Mouse (Mus musculus) kidney, postnatal 0 days (tissue): ENCODE measurements around the gene Satb2. TPM values are rescaled to one million over a fixed set of nuclear protein-coding genes. Genes with fewer than 3 reads are reported as not detected.

ENCODE experiments used
- ATAC-seq: fragments of 200-750 bp; cut with Nextera tagmentation; replicated peaks from 2 replicates; pipeline ENCODE4 v1.8.0; 2017; ENCODE audit warnings: low read depth, moderate number of reproducible peaks, moderate TSS enrichment, moderate library complexity; ENCODE audit not compliant: low FRiP score
- DNase-seq: peaks from one replicate; pipeline ENCODE4 v3.0.0-alpha.2; 2016; ENCODE audit warnings: low spot score
- H3K27ac ChIP-seq: fragments of 300-500 bp; sonication (generic); 2 replicates; pipeline ENCODE4 v1.5.1; 2014; ENCODE audit warnings: mild to moderate bottlenecking
- H3K27me3 ChIP-seq: fragments of 300-500 bp; sonication (generic); 2 replicates; pipeline ENCODE4 v1.6.1; 2014; ENCODE audit warnings: low read length, mixed read lengths; ENCODE audit not compliant: insufficient read depth
- H3K36me3 ChIP-seq: fragments of 300-500 bp; sonication (generic); 2 replicates; pipeline ENCODE4 v1.6.1; 2014; ENCODE audit warnings: low read length, mixed read lengths; ENCODE audit not compliant: insufficient read depth
- H3K4me1 ChIP-seq: fragments of 300-500 bp; sonication (generic); replicated peaks from 2 replicates; pipeline ENCODE4 v1.6.1; 2014; ENCODE audit warnings: antibody characterized with exemption, low read length, mixed read lengths; ENCODE audit not compliant: insufficient read depth
- H3K4me2 ChIP-seq: fragments of 300-500 bp; sonication (generic); 2 replicates; pipeline ENCODE4 v1.6.1; 2014; ENCODE audit warnings: mild to moderate bottlenecking, low read length, moderate library complexity, mixed read lengths
- H3K4me3 ChIP-seq: fragments of 300-500 bp; sonication (generic); replicated peaks from 2 replicates; pipeline ENCODE4 v1.5.1; 2014; ENCODE audit warnings: low read depth, low read length
- H3K9ac ChIP-seq: fragments of 300-500 bp; sonication (generic); 2 replicates; pipeline ENCODE4 v1.6.1; 2014; ENCODE audit warnings: low read depth, low read length
- H3K9me3 ChIP-seq: fragments of 300-500 bp; sonication (generic); replicated peaks from 2 replicates; pipeline ENCODE4 v1.6.1; 2016; ENCODE audit warnings: low read length, inconsistent platforms, mixed read lengths
- CTCF ChIP-seq: IDR thresholded peaks from 2 replicates; pipeline ENCODE4 v1.5.1; 2016; ENCODE audit warnings: antibody characterized with exemption, low read depth, mild to moderate bottlenecking, moderate library complexity
- WGBS: fragments of 180-500 bp; shearing (Covaris S2); extraction: QIAGEN DNeasy Blood & Tissue Kit; methylation state at CpG from one replicate; pipeline ENCODE4 v1.1.7; 2014; 5-methylcytosine and 5-hydroxymethylcytosine counted together
- polyA plus RNA-seq: library from polyadenylated mRNA; unstranded; fragments of >200 nt; fragmentation: Nextera tagmentation; extraction: Ambion mirVana; gene quantifications from 2 replicates; pipeline ENCODE4 v1.2.1, GENCODE M21; 2015

The Satb2 gene
- polyA plus RNA-seq, 1 experiment from 2014 or later = 2.8 TPM

DNA sequence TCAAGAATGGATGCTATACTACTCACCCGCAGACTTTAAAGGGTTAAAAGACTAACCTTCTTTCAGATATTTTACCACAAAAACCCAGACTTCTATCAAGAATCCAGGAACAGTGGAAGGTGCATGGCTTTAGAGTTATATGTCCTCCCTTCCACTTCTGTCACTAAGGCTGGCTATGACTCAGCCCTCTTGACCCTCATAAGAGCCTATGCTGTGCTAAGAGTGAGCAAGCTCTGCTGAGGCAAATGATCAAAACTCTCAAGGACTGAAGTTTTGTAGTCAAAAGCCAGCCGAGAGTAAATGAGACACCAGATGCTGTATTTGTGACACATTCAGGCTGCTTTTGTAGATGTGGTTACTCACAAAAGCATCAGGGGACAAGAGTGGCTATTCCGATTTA lies 81.8 kb downstream of the Satb2 start:
- Histone ChIP-seq H3K4me3 (no peak overlapping the region), H3K9ac (no peak overlapping the region), H3K27me3 (no peaks in the 10 kb centered on the region), H3K36me3 (no peaks in the 10 kb centered on the region), H3K27ac (no peak overlapping the region), H3K9me3 (no peaks in the 10 kb centered on the region), H3K4me1 (no peaks in the 10 kb centered on the region), H3K4me2 (no peak overlapping the region)
- WGBS = 84% methylated on average over 3 of the region's 3 CpGs
- ATAC-seq (no peak), DNase-seq (no peak)
- TF ChIP-seq CTCF = no peak

DNA sequence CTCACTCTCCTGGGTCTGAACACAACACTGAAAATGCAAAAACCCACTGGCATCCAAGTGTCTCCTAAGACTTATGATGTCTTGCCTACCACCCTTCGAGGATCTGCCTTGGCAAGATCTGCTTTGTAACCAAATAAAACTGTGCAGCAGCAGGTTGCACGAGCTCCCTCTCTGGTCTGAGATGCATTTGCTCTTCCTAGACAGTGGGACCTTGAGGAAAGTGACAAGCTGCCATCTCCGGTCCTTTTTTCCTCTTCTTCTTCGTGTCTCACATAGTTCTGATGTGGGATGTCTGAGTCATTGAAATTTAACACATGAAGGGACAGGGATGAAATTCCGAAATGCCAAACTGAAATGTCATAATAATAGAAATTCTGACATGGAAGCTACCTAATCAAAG lies 85.7 kb downstream of the Satb2 start:
- no peak overlapping the region for H3K9ac ChIP-seq
- H3K4me2 ChIP-seq = no peak overlapping the region
- no peak for TF ChIP-seq CTCF
- H3K36me3 ChIP-seq = no peaks in the 10 kb centered on the region
- ATAC-seq (no peak), DNase-seq (no peak)
- no peaks in the 10 kb centered on the region for H3K4me1 ChIP-seq
- no peaks in the 10 kb centered on the region for H3K27me3 ChIP-seq
- no peaks in the 10 kb centered on the region for H3K9me3 ChIP-seq
- no peak overlapping the region for H3K4me3 ChIP-seq
- no peak overlapping the region for H3K27ac ChIP-seq
- whole genome bisulfite sequencing = 88% methylated on average over 5 of the region's 5 CpGs

DNA sequence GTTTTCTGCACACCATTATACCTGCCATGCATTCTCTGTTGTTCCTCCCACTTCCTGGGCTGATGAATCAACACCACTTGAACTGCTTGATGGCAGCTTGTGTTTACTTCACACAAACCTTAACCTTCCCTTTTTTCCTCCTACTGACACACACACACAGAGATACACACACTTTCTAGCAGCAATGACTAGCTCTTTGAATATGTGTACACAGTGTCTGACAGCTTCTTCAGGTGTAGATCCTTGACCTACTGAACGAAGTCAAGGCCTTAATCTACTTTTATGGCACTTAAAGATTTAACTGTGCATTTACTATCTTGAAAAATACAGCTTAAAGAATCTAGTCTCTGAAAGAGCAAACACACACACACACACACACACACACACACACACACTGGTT lies 89.5 kb downstream of the Satb2 start:
- WGBS = 74% methylated on average over 1 of the region's 1 CpGs
- ATAC-seq = no peak
- no peak overlapping the region for H3K4me3 ChIP-seq

DNA sequence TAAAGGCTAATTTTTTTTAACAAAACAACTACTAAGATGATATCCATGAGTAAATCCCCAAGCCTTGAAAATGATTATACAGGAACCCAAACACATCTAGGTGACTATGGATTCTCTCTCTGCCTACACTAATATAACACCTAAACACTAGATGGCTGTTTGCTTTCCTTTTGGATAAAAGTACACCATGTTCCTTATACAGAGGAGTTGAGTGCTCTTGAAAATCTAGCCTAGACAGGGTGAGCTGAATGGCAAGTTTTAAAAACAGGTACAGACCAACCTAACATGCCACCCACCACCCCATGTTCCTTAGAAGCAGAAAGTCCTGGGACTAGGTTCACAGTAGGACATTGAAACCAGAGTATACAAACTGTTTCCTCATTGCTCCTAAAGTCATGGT lies 90.9 kb downstream of the Satb2 start:
- DNase-seq (no peak), ATAC-seq (no peak)
- H3K36me3 ChIP-seq = no peaks in the 10 kb centered on the region
- no peak overlapping the region for H3K9ac ChIP-seq
- no peaks in the 10 kb centered on the region for H3K27me3 ChIP-seq
- H3K4me3 ChIP-seq = no peak overlapping the region
- no peak overlapping the region for H3K27ac ChIP-seq
- no peak overlapping the region for H3K4me2 ChIP-seq
- H3K4me1 ChIP-seq = no peaks in the 10 kb centered on the region
- no peaks in the 10 kb centered on the region for H3K9me3 ChIP-seq
- no peak for TF ChIP-seq CTCF

More for the DNA sequence above, 89.5 kb downstream of the Satb2 start:
- Histone ChIP-seq H3K4me2 (no peak overlapping the region), H3K4me1 (no peaks in the 10 kb centered on the region), H3K9ac (no peak overlapping the region), H3K27me3 (no peaks in the 10 kb centered on the region), H3K9me3 (no peaks in the 10 kb centered on the region), H3K36me3 (no peaks in the 10 kb centered on the region), H3K27ac (no peak overlapping the region)
- DNase-seq = no peak
- no peak for TF ChIP-seq CTCF

GRCm38 (mm10) chr1:56871485-56871884 lies 107.0 kb downstream of the Satb2 start:
- no peak for ATAC-seq
- 95% methylated on average over 8 of the region's 8 CpGs for WGBS

DNA sequence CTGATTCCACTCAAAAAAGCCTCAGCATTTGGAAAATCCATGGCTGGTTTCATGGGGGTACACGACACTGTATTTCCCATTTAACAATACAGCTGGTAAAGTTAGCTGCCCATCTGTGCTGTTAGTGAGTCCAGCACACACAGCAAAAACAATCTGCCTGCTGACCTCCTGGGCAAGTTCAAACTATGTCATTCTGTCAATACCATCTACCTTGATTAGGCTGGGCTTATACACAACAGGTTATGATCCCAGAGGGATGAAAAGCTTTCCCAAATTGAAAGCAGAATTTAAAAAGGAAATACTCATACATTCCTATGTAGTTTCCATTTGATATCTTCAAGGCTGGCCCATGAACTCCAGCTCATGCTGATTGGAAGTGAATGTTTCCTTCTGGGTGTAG lies 113.2 kb downstream of the Satb2 start:
- no peaks in the 10 kb centered on the region for H3K9me3 ChIP-seq
- H3K4me3 ChIP-seq = no peak overlapping the region
- H3K4me2 ChIP-seq = no peak overlapping the region
- DNase-seq (no peak), ATAC-seq (no peak)
- H3K27me3 ChIP-seq = no peaks in the 10 kb centered on the region
- no peak overlapping the region for H3K27ac ChIP-seq
- no peak for TF ChIP-seq CTCF
- no peaks in the 10 kb centered on the region for H3K4me1 ChIP-seq
- H3K36me3 ChIP-seq = no peaks in the 10 kb centered on the region
- WGBS = 89% methylated on average over 1 of the region's 1 CpGs
- H3K9ac ChIP-seq = no peak overlapping the region

More at GRCm38 (mm10) chr1:56871485-56871884, 107.0 kb downstream of the Satb2 start:
- Histone ChIP-seq H3K27ac (no peak overlapping the region), H3K36me3 (no peaks in the 10 kb centered on the region), H3K4me3 (no peak overlapping the region), H3K27me3 (no peaks in the 10 kb centered on the region), H3K9ac (no peak overlapping the region), H3K4me1 (no peaks in the 10 kb centered on the region), H3K4me2 (no peak overlapping the region), H3K9me3 (no peaks in the 10 kb centered on the region)
- DNase-seq = no peak
- no peak for TF ChIP-seq CTCF

GRCm38 (mm10) chr1:56862799-56863198 lies 115.7 kb downstream of the Satb2 start:
- 64% methylated on average over 4 of the region's 4 CpGs for WGBS
- Histone ChIP-seq H3K4me1 (no peaks in the 10 kb centered on the region), H3K9me3 (no peaks in the 10 kb centered on the region), H3K36me3 (no peaks in the 10 kb centered on the region), H3K27me3 (no peaks in the 10 kb centered on the region), H3K27ac (no peak overlapping the region), H3K4me2 (no peak overlapping the region), H3K9ac (no peak overlapping the region), H3K4me3 (no peak overlapping the region)
- DNase-seq (no peak), ATAC-seq (no peak)
- TF ChIP-seq CTCF = no peak
